Mouse (Mus musculus): ENCODE data around the gene Elmod3. TPM values are rescaled to one million over a fixed set of nuclear protein-coding genes. Genes with fewer than 3 reads are reported as not detected.

Gene Elmod3
- polyA plus RNA-seq, 1 experiment = 6.3 TPM

- peaks cover 51% of the 10 kb centered on the region for H3K36me3 ChIP-seq (ENCODE audit: control insufficient read depth, insufficient read depth, low read length, poor library complexity, severe bottlenecking)
- no peak overlapping the region for H3K4me3 ChIP-seq (ENCODE audit: low read depth, low read length)
- H3K27me3 ChIP-seq (ENCODE audit: control insufficient read depth, insufficient read depth, low read length, poor library complexity, severe bottlenecking) = no peaks in the 10 kb centered on the region
- TF ChIP-seq CTCF (IDR thresholded peaks at IDR 0.05; ENCODE audit: low read depth, low read length) (no peak), EP300 (IDR thresholded peaks at IDR 0.05; ENCODE audit: insufficient read depth, low read depth, low read length) (no peak), POLR2A (IDR thresholded peaks at IDR 0.05; ENCODE audit: insufficient read depth, low read length) (no peak)
- no peak overlapping the region for H3K9ac ChIP-seq (ENCODE audit: low read depth, poor library complexity, severe bottlenecking)
- no peak overlapping the region for H3K27ac ChIP-seq (ENCODE audit: insufficient read depth, low read length)
- no peaks in the 10 kb centered on the region for H3K4me1 ChIP-seq (ENCODE audit: control insufficient read depth, insufficient read depth, low read length)
- H3K9me3 ChIP-seq (replicated peaks; ENCODE audit: control insufficient read depth, insufficient read depth, low read length, poor library complexity, severe bottlenecking) = no peaks in the 10 kb centered on the region
Observed at GRCm38 (mm10) chr6:72607676-72608075, 9.5 kb upstream of the Elmod3 start.

GRCm38 (mm10) chr6:72607060-72607459 lies 8.8 kb upstream of the Elmod3 start:
- Histone ChIP-seq H3K9me3 (replicated peaks; ENCODE audit: control insufficient read depth, insufficient read depth, low read length, poor library complexity, severe bottlenecking) (no peaks in the 10 kb centered on the region), H3K27me3 (ENCODE audit: control insufficient read depth, insufficient read depth, low read length, poor library complexity, severe bottlenecking) (no peaks in the 10 kb centered on the region), H3K4me1 (ENCODE audit: control insufficient read depth, insufficient read depth, low read length) (no peaks in the 10 kb centered on the region), H3K36me3 (ENCODE audit: control insufficient read depth, insufficient read depth, low read length, poor library complexity, severe bottlenecking) (peaks cover 48% of the 10 kb centered on the region), H3K27ac (ENCODE audit: insufficient read depth, low read length) (no peak overlapping the region), H3K4me3 (ENCODE audit: low read depth, low read length) (no peak overlapping the region), H3K9ac (ENCODE audit: low read depth, poor library complexity, severe bottlenecking) (no peak overlapping the region)
- TF ChIP-seq POLR2A (IDR thresholded peaks at IDR 0.05; ENCODE audit: insufficient read depth, low read length) = no peak
- no peak for TF ChIP-seq CTCF (IDR thresholded peaks at IDR 0.05; ENCODE audit: low read depth, low read length)
- no peak for TF ChIP-seq EP300 (IDR thresholded peaks at IDR 0.05; ENCODE audit: insufficient read depth, low read depth, low read length)

DNA sequence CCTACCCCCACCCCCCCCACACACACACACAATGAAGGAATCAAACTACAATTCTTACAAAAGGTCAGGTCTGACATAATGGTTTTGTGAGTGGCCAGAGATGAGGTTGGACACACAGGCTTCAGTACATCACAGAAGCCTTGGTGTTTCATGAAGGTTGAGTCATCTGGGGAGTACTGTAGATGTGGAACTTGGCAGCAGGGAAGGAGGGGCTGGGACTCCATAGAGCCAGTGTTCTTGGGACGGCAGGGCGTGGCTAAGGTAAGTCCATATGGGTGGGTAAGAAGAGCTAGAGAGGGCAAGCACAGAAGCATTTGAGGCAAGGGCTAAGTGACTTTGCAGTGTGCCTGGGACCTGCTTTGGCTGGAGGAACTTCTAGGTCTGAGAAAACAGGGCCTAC lies 5.9 kb upstream of the Elmod3 start:
- Histone ChIP-seq H3K4me3 (ENCODE audit: low read depth, low read length) (no peak overlapping the region), H3K9me3 (replicated peaks; ENCODE audit: control insufficient read depth, insufficient read depth, low read length, poor library complexity, severe bottlenecking) (no peaks in the 10 kb centered on the region), H3K27me3 (ENCODE audit: control insufficient read depth, insufficient read depth, low read length, poor library complexity, severe bottlenecking) (no peaks in the 10 kb centered on the region), H3K27ac (ENCODE audit: insufficient read depth, low read length) (no peak overlapping the region), H3K9ac (ENCODE audit: low read depth, poor library complexity, severe bottlenecking) (no peak overlapping the region), H3K4me1 (ENCODE audit: control insufficient read depth, insufficient read depth, low read length) (no peaks in the 10 kb centered on the region), H3K36me3 (ENCODE audit: control insufficient read depth, insufficient read depth, low read length, poor library complexity, severe bottlenecking) (peaks cover 22% of the 10 kb centered on the region)
- TF ChIP-seq POLR2A (IDR thresholded peaks at IDR 0.05; ENCODE audit: insufficient read depth, low read length) = no peak
- TF ChIP-seq EP300 (IDR thresholded peaks at IDR 0.05; ENCODE audit: insufficient read depth, low read depth, low read length) = no peak
- TF ChIP-seq CTCF (IDR thresholded peaks at IDR 0.05; ENCODE audit: low read depth, low read length) = no peak

- no peak overlapping the region for H3K4me3 ChIP-seq (ENCODE audit: low read depth, low read length)
- H3K9me3 ChIP-seq (replicated peaks; ENCODE audit: control insufficient read depth, insufficient read depth, low read length, poor library complexity, severe bottlenecking) = no peaks in the 10 kb centered on the region
- H3K27ac ChIP-seq (ENCODE audit: insufficient read depth, low read length) = no peak overlapping the region
- no peak overlapping the region for H3K9ac ChIP-seq (ENCODE audit: low read depth, poor library complexity, severe bottlenecking)
- H3K36me3 ChIP-seq (ENCODE audit: control insufficient read depth, insufficient read depth, low read length, poor library complexity, severe bottlenecking) = peaks cover 11% of the 10 kb centered on the region; the same call in 1 of the 2 replicates
- TF ChIP-seq EP300 (IDR thresholded peaks at IDR 0.05; ENCODE audit: insufficient read depth, low read depth, low read length) (no peak), POLR2A (IDR thresholded peaks at IDR 0.05; ENCODE audit: insufficient read depth, low read length) (no peak), CTCF (IDR thresholded peaks at IDR 0.05; ENCODE audit: low read depth, low read length) (peak; percentile 89)
- H3K4me1 ChIP-seq (ENCODE audit: control insufficient read depth, insufficient read depth, low read length) = no peaks in the 10 kb centered on the region
- H3K27me3 ChIP-seq (ENCODE audit: control insufficient read depth, insufficient read depth, low read length, poor library complexity, severe bottlenecking) = no peaks in the 10 kb centered on the region
Observed at GRCm38 (mm10) chr6:72601732-72602131, 3.5 kb upstream of the Elmod3 start.

DNA sequence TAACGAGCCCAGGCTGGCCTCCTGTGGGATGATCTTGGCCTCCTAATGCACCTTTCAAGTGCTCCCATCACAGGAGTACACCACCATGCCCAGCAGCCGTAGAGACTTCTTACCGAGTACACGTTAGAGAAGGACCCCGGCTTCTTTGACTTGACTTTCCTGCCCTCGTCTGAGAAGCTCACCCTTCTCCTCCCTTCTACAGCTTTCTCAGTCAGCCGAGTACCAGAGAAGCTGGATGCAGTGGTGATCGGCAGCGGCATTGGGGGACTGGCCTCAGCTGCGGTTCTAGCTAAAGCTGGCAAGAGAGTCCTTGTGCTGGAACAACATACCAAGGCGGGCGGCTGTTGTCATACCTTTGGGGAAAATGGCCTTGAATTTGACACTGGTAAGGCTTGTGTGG lies 2.6 kb upstream of the Elmod3 start:
- TF ChIP-seq EP300 (IDR thresholded peaks at IDR 0.05; ENCODE audit: insufficient read depth, low read depth, low read length) (no peak), CTCF (IDR thresholded peaks at IDR 0.05; ENCODE audit: low read depth, low read length) (no peak), POLR2A (IDR thresholded peaks at IDR 0.05; ENCODE audit: insufficient read depth, low read length) (no peak)
- peaks cover 6% of the 10 kb centered on the region; the same call in 1 of the 2 replicates for H3K36me3 ChIP-seq (ENCODE audit: control insufficient read depth, insufficient read depth, low read length, poor library complexity, severe bottlenecking)
- H3K9me3 ChIP-seq (replicated peaks; ENCODE audit: control insufficient read depth, insufficient read depth, low read length, poor library complexity, severe bottlenecking) = no peaks in the 10 kb centered on the region
- no peaks in the 10 kb centered on the region for H3K4me1 ChIP-seq (ENCODE audit: control insufficient read depth, insufficient read depth, low read length)
- no peak overlapping the region for H3K9ac ChIP-seq (ENCODE audit: low read depth, poor library complexity, severe bottlenecking)
- H3K4me3 ChIP-seq (ENCODE audit: low read depth, low read length) = no peak overlapping the region
- no peak overlapping the region for H3K27ac ChIP-seq (ENCODE audit: insufficient read depth, low read length)
- no peaks in the 10 kb centered on the region for H3K27me3 ChIP-seq (ENCODE audit: control insufficient read depth, insufficient read depth, low read length, poor library complexity, severe bottlenecking)

- no peaks in the 10 kb centered on the region for H3K4me1 ChIP-seq (ENCODE audit: control insufficient read depth, insufficient read depth, low read length)
- TF ChIP-seq EP300 (IDR thresholded peaks at IDR 0.05; ENCODE audit: insufficient read depth, low read depth, low read length) (no peak), POLR2A (IDR thresholded peaks at IDR 0.05; ENCODE audit: insufficient read depth, low read length) (no peak), CTCF (IDR thresholded peaks at IDR 0.05; ENCODE audit: low read depth, low read length) (no peak)
- H3K27me3 ChIP-seq (ENCODE audit: control insufficient read depth, insufficient read depth, low read length, poor library complexity, severe bottlenecking) = no peaks in the 10 kb centered on the region
- no peaks in the 10 kb centered on the region for H3K9me3 ChIP-seq (replicated peaks; ENCODE audit: control insufficient read depth, insufficient read depth, low read length, poor library complexity, severe bottlenecking)
- peaks cover 5% of the 10 kb centered on the region; the same call in 1 of the 2 replicates for H3K36me3 ChIP-seq (ENCODE audit: control insufficient read depth, insufficient read depth, low read length, poor library complexity, severe bottlenecking)
- no peak overlapping the region for H3K27ac ChIP-seq (ENCODE audit: insufficient read depth, low read length)
- H3K9ac ChIP-seq (ENCODE audit: low read depth, poor library complexity, severe bottlenecking) = no peak overlapping the region
- no peak overlapping the region for H3K4me3 ChIP-seq (ENCODE audit: low read depth, low read length)
Observed at GRCm38 (mm10) chr6:72600216-72600615, 2.0 kb upstream of the Elmod3 start.

Measured in ES-Bruce4 (cell line).